Comparison of ENCODE assay signal across 14 mouse cellular contexts in genomic region chr12:85380942-85381341, GRCm38 (mm10). TPM values are rescaled to one million over a fixed set of nuclear protein-coding genes. Genes with fewer than 3 reads are reported as not detected.
A peak's percentile ranks its signal among the peaks of the same experiment; 100 is the strongest.
DNase-seq lines count a peak whose midpoint lies in the region; ATAC-seq and TF ChIP-seq lines count a peak whose summit lies in the region.
"Had no signal": no experiment of that assay in that cellular context is flagged by ENCODE, and none has a peak within 500 bp of the region (broad histone marks: within the 10 kb centered on the region; RNA-seq: fewer than 3 reads in every experiment).

No protein-coding gene starts in this region.

- H3K27me3 ChIP-seq in liver, embryonic 14.5 days (ENCODE audit: control insufficient read depth, insufficient read depth, low read length), result no peaks in the 10 kb centered on the region; the same call in 1 of the 2 replicates
- peaks cover 7% of the 10 kb centered on the region for H3K27me3 ChIP-seq in liver, embryonic 11.5 days (replicated peaks; ENCODE audit: control insufficient read depth, insufficient read depth, low read length)
- peaks cover 2% of the 10 kb centered on the region; the same call in 1 of the 2 replicates for H3K27me3 ChIP-seq in forebrain, embryonic 12.5 days
- H3K27me3 ChIP-seq: forebrain, embryonic 13.5 days had no signal

- WGBS in liver, embryonic 14.5 days (ENCODE audit: insufficient replicate concordance), result 63% methylated on average over 7 of the region's 7 CpGs
- 72% methylated on average over 7 of the region's 7 CpGs for WGBS in liver, embryonic 11.5 days
- 76% methylated on average over 7 of the region's 7 CpGs for WGBS in forebrain, embryonic 12.5 days

- TF ChIP-seq CTCF in liver, embryonic 14.5 days (IDR thresholded peaks at IDR 0.05; ENCODE audit: low read depth), result peak; percentile 39; the same call in 1 of the 2 replicates
- TF ChIP-seq CTCF in embryonic fibroblast, embryonic 13.5 days (IDR thresholded peaks at IDR 0.05; ENCODE audit: borderline replicate concordance, insufficient read depth, low read length), result peak; percentile 34; the same call in 1 of the 2 replicates

- DNase-seq in CD4-positive, CD25-positive, alpha-beta regulatory T cell, adult 2 months (ENCODE audit: low read depth, low spot score), result peak; percentile 25
- no peak for DNase-seq in liver, embryonic 14.5 days (ENCODE audit: low read depth in 3 of 3, low spot score in 3 of 3)
- DNase-seq in liver, embryonic 11.5 days (ENCODE audit: low spot score), result no peak
- DNase-seq in ES-E14 (ENCODE audit: low read depth, low spot score), result no peak
- no peak for DNase-seq in left cerebral cortex, postnatal 14 days (ENCODE audit: low spot score in 2 of 2)
- DNase-seq: adrenal gland, postnatal 25 days; cerebellum, postnatal 36 days; heart, postnatal 10 days; right cerebral cortex, adult 18-20 months had no signal

- no peak overlapping the region for H3K27ac ChIP-seq in liver, embryonic 14.5 days
- H3K27ac ChIP-seq in liver, embryonic 11.5 days (ENCODE audit: low read depth, low read length), result no peak overlapping the region
- no peak overlapping the region for H3K27ac ChIP-seq in ES-E14 (ENCODE audit: insufficient read depth, low read depth, low read length, poor library complexity, severe bottlenecking)
- H3K27ac ChIP-seq in embryonic fibroblast, embryonic 13.5 days (ENCODE audit: insufficient read depth, low read length), result no peak overlapping the region
- no peak overlapping the region for H3K27ac ChIP-seq in forebrain, embryonic 12.5 days
- H3K27ac ChIP-seq: forebrain, embryonic 13.5 days; left cerebral cortex, adult 2 months had no signal

- TF ChIP-seq POLR2A in embryonic fibroblast, embryonic 13.5 days (IDR thresholded peaks at IDR 0.05; ENCODE audit: low read depth, low read length), result no peak

- in situ Hi-C loops in ES-E14 (cut with MboI; ENCODE audit: low sequenced_read_pairs in 2 of 2, unreplicated experiment in 2 of 2), result no loop called here

- no peak overlapping the region for H3K4me2 ChIP-seq in liver, embryonic 14.5 days (ENCODE audit: low read depth)
- no peak overlapping the region for H3K4me2 ChIP-seq in liver, embryonic 11.5 days
- H3K4me2 ChIP-seq in forebrain, embryonic 12.5 days, result no peak overlapping the region
- H3K4me2 ChIP-seq: forebrain, embryonic 13.5 days had no signal

- H3K4me3 ChIP-seq in liver, embryonic 14.5 days (ENCODE audit: insufficient read depth in 1 of 2, low read depth in 2 of 2, low read length in 2 of 2), result no peak overlapping the region
- H3K4me3 ChIP-seq in liver, embryonic 11.5 days (ENCODE audit: low read depth, low read length), result no peak overlapping the region
- no peak overlapping the region for H3K4me3 ChIP-seq in ES-E14 (ENCODE audit: insufficient read depth in 1 of 2, low read depth in 1 of 2, low read length in 2 of 2, poor library complexity in 1 of 2, severe bottlenecking in 1 of 2)
- H3K4me3 ChIP-seq in embryonic fibroblast, embryonic 13.5 days (ENCODE audit: insufficient read depth, low read length), result no peak overlapping the region
- no peak overlapping the region for H3K4me3 ChIP-seq in forebrain, embryonic 12.5 days (replicated peaks)
- H3K4me3 ChIP-seq: forebrain, embryonic 13.5 days; left cerebral cortex, adult 2 months had no signal

- no peak for ATAC-seq in CD4-positive, CD25-positive, alpha-beta regulatory T cell, adult 4 months
- ATAC-seq in liver, embryonic 14.5 days (ENCODE audit: insufficient read depth), result no peak
- ATAC-seq in liver, embryonic 11.5 days (replicated peaks; ENCODE audit: low FRiP score), result no peak
- no peak for ATAC-seq in forebrain, embryonic 12.5 days (ENCODE audit: low FRiP score)
- ATAC-seq: forebrain, embryonic 13.5 days had no signal

- no peak for TF ChIP-seq EP300 in liver, embryonic 14.5 days (IDR thresholded peaks at IDR 0.05; ENCODE audit: low read depth)

- H3K9ac ChIP-seq in liver, embryonic 14.5 days (replicated peaks), result no peak overlapping the region
- no peak overlapping the region for H3K9ac ChIP-seq in liver, embryonic 11.5 days (ENCODE audit: low read depth, low read length)
- no peak overlapping the region for H3K9ac ChIP-seq in ES-E14 (ENCODE audit: insufficient read depth, low read depth, low read length, poor library complexity, severe bottlenecking)
- no peak overlapping the region for H3K9ac ChIP-seq in forebrain, embryonic 12.5 days
- H3K9ac ChIP-seq: forebrain, embryonic 13.5 days had no signal

- no peaks in the 10 kb centered on the region for H3K36me3 ChIP-seq in liver, embryonic 14.5 days (replicated peaks; ENCODE audit: control insufficient read depth, insufficient read depth, low read depth)
- no peaks in the 10 kb centered on the region for H3K36me3 ChIP-seq in liver, embryonic 11.5 days (ENCODE audit: control insufficient read depth, insufficient read depth, low read length)
- no peaks in the 10 kb centered on the region for H3K36me3 ChIP-seq in ES-E14 (ENCODE audit: control insufficient read depth, insufficient read depth, low read length, poor library complexity, severe bottlenecking)
- H3K36me3 ChIP-seq in forebrain, embryonic 12.5 days (replicated peaks), result no peaks in the 10 kb centered on the region

- intact Hi-C loops in left cerebral cortex, postnatal 14 days (cut with DNase I), result loop anchor here (5.0 kb wide), 1 partner anchor 51 kb away; no protein-coding TSS in a partner anchor

- peaks cover 0 to 4% of the 10 kb centered on the region in 2 experiments; a peak in 2 of 4 replicates for H3K4me1 ChIP-seq in liver, embryonic 14.5 days (replicated peaks; ENCODE audit: control insufficient read depth in 2 of 2, insufficient read depth in 2 of 2, low read length in 1 of 2)
- 0 out of 2 replicates have a peak, but pooled peaks cover 2% of the 10 kb centered on the region for H3K4me1 ChIP-seq in liver, embryonic 11.5 days (replicated peaks; ENCODE audit: control insufficient read depth, insufficient read depth, low read length)
- H3K4me1 ChIP-seq in ES-E14 (ENCODE audit: control insufficient read depth in 2 of 2, insufficient read depth in 2 of 2, low read length in 2 of 2, poor library complexity in 1 of 2), result peaks cover 0 to 6% of the 10 kb centered on the region in 2 experiments; a peak in 2 of 4 replicates
- 0 out of 2 replicates have a peak, but pooled peaks cover 2% of the 10 kb centered on the region for H3K4me1 ChIP-seq in embryonic fibroblast, embryonic 13.5 days (ENCODE audit: control insufficient read depth, insufficient read depth, low read length)
- H3K4me1 ChIP-seq in forebrain, embryonic 12.5 days, result no peaks in the 10 kb centered on the region
- H3K4me1 ChIP-seq: forebrain, embryonic 13.5 days had no signal

- no peaks in the 10 kb centered on the region for H3K9me3 ChIP-seq in liver, embryonic 14.5 days (ENCODE audit: control insufficient read depth, low read length)
- no peaks in the 10 kb centered on the region for H3K9me3 ChIP-seq in liver, embryonic 11.5 days (ENCODE audit: control insufficient read depth, low read length)
- H3K9me3 ChIP-seq in ES-E14 (ENCODE audit: control insufficient read depth, insufficient read depth, low read depth, low read length), result no peaks in the 10 kb centered on the region
- H3K9me3 ChIP-seq in forebrain, embryonic 12.5 days, result no peaks in the 10 kb centered on the region
- H3K9me3 ChIP-seq: forebrain, embryonic 13.5 days had no signal

TF ChIP-seq in ES-E14, 5 proteins besides CTCF, POLR2A, EP300 and RAD21:
- TF ChIP-seq MAFK (IDR thresholded peaks at IDR 0.05; ENCODE audit: insufficient read depth, low read depth, low read length) (no peak), ZC3H11A (IDR thresholded peaks at IDR 0.05; ENCODE audit: borderline replicate concordance, low read depth, low read length) (peak; percentile 43; the same call in 1 of the 2 replicates)

RNA-seq across cellular contexts. Expression of gene Tmed10, which starts 6.3 kb away (rescaled TPM):
- polyA plus RNA-seq in CD4-positive, CD25-positive, alpha-beta regulatory T cell, adult 4 months (2017; shearing (Covaris generic)), result 100 to 1,000 TPM; 211 to 243 TPM
- 43.7 and 67.2 TPM in 2 replicates for polyA plus RNA-seq in liver, embryonic 14.5 days (2012; rRNA removed)
- 174 and 175 TPM in 2 replicates for polyA plus RNA-seq in liver, embryonic 14.5 days (2014; fragmentation: Nextera tagmentation; extraction: Ambion mirVana)
- 271 and 278 TPM in 2 replicates for polyA plus RNA-seq in liver, embryonic 11.5 days (2014; fragmentation: Nextera tagmentation; extraction: Ambion mirVana)
- total RNA-seq in ES-E14 (2012; rRNA removed), result 109 and 127 TPM in 2 replicates
- 270 and 282 TPM in 2 replicates for polyA plus RNA-seq in embryonic fibroblast, embryonic 13.5 days (2011; ENCODE audit: insufficient read length, low read depth, missing spikeins)
- 100 to 1,000 TPM; 157 to 161 TPM for total RNA-seq in left cerebral cortex, postnatal 14 days (2021)
- polyA plus RNA-seq in forebrain, embryonic 12.5 days (2016; fragmentation: Nextera tagmentation; extraction: Ambion mirVana), result 208 and 214 TPM in 2 replicates

RNA-seq across cellular contexts. Expression of gene Nek9, which starts 41.8 kb away (rescaled TPM):
- polyA plus RNA-seq in CD4-positive, CD25-positive, alpha-beta regulatory T cell, adult 4 months (2017; shearing (Covaris generic)), result 10 to 100 TPM; 11.2 to 13.9 TPM
- 6.6 and 8.8 TPM in 2 replicates for polyA plus RNA-seq in liver, embryonic 14.5 days (2012; rRNA removed)
- polyA plus RNA-seq in liver, embryonic 14.5 days (2014; fragmentation: Nextera tagmentation; extraction: Ambion mirVana), result 4.1 and 4.4 TPM in 2 replicates
- polyA plus RNA-seq in liver, embryonic 11.5 days (2014; fragmentation: Nextera tagmentation; extraction: Ambion mirVana), result 7.2 and 9.4 TPM in 2 replicates
- 18.1 and 20.4 TPM in 2 replicates for total RNA-seq in ES-E14 (2012; rRNA removed)
- 59.0 and 65.8 TPM in 2 replicates for polyA plus RNA-seq in embryonic fibroblast, embryonic 13.5 days (2011; ENCODE audit: insufficient read length, low read depth, missing spikeins)
- 10 to 100 TPM; 25.1 to 26.4 TPM for total RNA-seq in left cerebral cortex, postnatal 14 days (2021)
- 23.7 and 24.5 TPM in 2 replicates for polyA plus RNA-seq in forebrain, embryonic 12.5 days (2016; fragmentation: Nextera tagmentation; extraction: Ambion mirVana)
